Mouse (Mus musculus) frontal cortex, adult (tissue): ENCODE measurements at regions not wholly inside any gene's neighbourhood (a gene's known extent, or its start where the extent isn't known, plus 50 kb on each side); places are given as distances from the start of the nearest gene placed in this dataset.

Source experiments
- ATAC-seq: cut with Nextera tagmentation; 2 replicates; pipeline ENCODE4 v1.9.2; 2017; ENCODE audit warnings: mild to moderate bottlenecking, moderate library complexity, mixed read lengths; ENCODE audit not compliant: low TSS enrichment

DNA sequence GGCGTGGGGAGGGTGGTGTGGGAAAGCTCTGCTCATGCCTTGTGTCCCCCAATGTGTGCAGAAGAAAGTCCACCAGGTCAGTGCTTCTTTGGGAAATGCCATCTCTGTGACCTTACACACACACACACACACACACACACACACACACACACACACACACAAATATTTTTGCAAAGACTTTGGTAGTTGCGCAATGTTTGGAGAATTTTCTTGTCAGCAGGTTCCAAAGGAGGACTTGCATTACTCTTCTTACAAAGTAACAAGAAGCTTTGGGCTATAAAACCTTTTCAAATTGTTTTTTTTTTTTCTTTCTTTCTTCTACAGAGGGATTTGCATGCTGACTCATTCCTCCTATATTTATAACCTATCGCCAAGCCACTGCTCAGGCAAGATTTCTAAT, 59.1 kb upstream of the Npvf start:
- ATAC-seq, result no peak

DNA sequence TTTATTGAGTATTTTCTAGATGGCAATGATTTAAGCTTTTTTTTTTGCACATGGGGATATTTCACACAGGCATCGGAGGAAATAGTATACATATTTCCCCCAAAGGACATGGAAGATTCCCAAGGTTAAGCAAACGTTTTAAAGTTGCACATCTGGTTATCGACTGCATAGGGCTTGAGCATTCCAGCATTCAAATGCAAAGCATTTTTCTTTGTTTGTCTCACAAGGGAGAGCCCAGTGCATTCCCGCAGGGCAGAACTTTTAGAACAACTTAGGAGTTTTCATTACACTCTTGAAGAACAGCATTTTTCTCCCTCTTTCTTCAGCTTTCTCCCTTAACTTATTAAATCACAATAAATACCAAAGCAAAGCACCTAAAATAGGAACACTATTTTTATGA, 64.4 kb upstream of the Npvf start:
- no peak for ATAC-seq

DNA sequence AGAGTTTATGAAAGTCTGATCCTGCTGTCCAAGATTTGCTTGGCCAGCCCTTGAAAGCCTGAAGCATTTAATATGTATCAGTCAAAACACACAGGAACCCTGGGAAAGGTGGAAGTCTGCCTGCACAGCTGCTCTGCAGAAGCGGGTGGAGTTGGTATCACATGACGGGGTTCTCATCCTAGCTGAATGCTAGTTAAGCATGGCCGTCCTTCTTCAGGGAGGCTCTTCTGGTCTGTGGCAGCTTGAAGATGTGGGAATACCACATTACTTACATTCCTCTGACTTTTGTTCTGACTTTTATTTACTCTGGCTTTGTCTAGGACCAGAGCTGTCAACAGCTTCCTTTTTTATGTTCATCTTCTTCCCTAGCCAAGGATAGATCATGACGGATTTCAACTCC, 66.1 kb upstream of the Npvf start:
- ATAC-seq, result no peak

DNA sequence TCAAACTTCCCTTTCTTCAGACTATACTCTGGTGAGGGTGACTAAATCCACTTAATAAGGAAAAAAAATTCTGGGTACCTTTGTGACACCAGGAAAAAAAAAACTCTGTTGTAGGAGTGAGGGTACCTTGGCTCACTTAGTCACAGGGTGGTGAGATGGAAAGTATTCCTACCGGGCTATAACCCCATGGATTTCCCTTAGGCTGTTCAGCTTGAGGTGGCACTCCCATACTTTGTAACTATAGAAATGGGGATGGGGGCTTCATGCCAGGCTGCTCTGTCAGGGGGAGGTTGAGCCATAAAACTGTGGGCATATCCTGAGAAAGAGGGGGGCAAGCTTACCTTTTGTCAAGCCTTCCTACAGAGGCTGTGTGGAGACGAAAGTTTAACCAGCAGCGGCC, 71.4 kb upstream of the Npvf start:
- no peak for ATAC-seq

DNA sequence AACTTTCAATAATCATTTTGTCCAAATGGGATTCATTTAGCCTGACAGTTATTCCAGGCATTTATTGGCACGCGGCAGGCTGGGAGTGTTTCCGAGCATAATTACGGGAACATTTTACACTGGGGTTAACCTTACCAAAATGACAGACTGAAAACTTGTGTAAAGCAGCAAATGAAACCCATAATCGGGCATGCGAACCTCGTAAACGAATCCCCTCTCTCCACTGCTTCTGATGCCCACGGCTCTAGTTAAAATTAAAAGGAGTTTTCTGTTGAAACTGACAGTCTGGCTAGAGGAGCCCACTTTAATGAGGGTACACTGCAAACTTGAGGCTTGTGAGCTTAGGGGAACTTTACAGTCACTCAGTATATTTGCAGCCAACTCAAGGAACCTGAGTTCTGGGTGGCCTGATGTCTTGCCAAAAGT, 71.9 kb upstream of the Npvf start:
- no peak for ATAC-seq

DNA sequence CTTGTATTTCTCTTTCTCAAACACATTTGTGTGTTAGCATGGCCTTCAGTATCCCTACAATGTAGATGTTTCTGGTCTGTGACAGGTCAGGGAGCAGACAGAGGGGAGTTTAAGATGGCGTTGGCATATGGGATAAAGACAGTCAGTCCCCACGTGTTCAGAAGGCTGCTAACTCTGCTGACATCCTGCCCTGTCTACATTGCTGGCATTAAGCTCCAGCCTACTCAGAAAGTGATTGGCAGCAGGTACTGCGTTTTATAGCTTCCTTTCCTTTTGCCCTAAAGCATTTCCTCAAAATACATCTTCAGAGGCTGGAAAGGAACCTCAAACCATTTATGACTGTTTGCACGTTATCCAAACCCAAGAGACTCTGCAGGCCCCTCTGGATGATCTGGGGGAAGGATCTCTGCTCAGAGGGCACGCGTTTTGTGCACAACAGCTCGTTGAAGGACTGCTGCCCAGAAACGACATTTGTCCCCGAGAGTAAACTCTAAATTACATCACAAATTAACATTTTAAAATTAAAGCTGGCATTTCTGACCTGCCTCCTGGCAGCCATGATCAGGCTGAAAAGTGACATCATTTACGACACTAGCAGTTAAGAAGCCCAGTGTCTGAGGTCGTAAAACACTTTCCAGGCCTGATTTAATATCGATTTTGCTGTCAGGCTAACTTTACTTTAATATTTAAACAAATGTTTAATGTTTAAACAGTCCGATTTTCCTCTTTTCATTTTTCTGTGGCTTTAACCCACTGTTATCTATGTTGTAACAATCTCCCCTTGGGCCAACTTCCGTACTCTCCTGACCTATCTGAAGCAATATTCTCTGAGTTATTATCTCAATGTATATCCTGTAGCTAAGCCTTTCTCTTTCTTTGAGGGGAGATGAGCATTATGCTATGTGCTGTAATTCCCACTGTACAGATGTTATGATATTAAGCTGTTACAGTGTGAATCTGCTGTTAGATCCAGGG, 76.8 kb upstream of the Npvf start:
- ATAC-seq, result no peak

DNA sequence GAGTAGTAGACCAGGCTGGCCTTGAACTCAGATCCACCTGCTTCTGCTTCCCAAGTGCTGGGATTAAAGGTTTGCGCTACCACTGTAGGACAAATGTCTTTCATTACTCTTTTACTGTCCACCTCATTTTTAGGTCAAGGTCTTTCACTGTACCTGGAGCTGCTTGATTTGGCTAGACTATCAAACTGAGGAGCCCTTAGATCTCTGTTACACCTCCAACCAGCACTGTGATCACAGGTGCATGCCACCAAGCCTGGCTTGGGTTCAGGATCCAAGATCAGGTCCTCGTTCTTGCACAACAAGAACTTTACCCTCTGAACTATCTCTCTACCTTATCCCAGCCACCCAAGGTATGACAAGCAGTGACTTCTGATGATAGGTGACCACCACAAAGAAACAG, 80.5 kb upstream of the Npvf start:
- no peak for ATAC-seq

DNA sequence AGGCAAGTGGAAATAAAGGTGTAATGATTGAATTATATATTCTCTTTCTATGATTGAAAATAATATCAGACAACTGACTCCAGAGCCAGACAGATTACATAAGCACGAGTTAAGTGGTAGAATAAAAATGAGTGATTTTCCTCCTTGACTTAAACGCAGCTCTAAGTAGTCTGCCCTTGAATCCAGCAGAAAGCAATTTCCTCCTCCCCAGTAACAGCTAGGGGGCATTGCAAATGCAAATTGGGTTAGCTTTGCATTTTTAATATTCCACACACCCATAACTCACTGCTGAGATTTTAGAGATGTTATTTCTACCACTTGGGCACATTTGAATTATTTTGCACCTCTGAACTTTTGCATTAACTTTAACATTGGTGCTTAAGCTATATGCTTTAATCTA, 81.6 kb upstream of the Npvf start:
- ATAC-seq, result no peak

DNA sequence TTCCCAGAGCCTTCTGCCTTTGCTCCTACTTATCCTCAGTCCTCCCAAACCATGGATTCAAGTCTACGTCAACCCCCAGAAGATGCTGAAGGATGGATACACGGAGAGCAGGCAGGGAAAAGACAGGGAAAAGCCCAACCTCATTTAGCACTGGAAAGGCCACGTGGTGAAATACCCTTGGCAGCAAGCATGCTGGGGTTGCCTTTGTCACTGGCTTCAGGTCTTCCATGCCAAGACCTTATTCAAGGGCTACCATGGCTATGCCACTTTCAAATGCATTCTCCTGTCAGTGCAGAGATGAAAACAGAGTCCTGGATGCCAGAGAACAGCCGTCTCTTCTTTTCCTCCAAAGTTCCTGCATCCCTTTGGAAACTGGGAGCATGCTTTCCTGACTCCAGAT, 87.8 kb upstream of the Npvf start:
- ATAC-seq, result no peak

DNA sequence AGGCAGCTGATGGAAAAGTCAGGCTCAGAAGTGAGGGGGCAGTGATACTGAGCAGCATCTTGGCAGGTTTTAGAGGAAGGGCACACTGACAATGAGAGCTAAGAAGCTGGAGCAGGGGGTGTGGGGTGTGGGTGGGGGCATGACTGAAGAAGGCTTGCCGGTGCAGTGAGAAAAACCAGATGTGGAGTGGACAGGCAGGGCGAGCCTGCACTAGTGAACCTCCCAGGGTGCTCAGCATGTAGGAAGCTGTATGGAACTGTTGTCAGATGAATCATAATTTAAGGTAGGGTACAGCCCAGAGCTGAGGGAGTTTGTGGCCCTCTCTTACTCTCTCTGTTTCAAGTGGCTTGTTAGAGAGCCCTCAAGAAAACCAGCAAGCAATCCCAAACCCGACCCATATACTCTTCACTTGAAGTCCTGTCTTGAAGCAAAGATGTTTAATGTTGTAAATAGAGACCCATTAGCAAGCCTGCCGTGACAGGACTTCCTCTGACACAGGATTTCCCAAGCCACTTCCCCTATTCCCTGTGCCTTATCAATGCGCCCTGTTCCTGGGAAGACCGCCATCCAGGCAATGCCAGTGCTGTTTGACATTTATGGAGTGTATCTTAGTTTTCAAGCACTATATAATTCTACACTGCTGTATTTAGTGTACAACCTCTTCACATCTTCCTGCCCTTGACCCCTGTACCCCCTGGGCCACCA, 90.4 kb upstream of the Npvf start:
- no peak for ATAC-seq

DNA sequence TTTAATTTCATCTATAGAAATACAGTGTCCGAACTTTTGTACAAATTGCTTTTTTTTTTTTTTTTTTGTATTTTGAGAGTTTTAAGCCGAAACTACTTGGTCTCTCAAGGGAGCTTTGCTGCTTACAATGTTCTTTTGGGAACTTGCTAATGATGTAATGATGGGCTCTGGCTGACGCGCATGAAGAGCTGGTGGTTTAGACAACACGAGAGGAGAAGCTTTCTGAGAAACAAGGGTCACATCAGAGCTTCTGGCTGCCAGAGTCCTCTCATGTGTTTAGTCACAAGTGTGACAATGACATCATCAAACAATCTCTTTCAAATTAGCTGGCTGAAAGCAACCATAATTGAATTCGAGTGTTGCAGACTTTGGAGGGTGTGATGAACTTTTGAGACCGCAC, 98.9 kb upstream of the Npvf start:
- no peak for ATAC-seq

DNA sequence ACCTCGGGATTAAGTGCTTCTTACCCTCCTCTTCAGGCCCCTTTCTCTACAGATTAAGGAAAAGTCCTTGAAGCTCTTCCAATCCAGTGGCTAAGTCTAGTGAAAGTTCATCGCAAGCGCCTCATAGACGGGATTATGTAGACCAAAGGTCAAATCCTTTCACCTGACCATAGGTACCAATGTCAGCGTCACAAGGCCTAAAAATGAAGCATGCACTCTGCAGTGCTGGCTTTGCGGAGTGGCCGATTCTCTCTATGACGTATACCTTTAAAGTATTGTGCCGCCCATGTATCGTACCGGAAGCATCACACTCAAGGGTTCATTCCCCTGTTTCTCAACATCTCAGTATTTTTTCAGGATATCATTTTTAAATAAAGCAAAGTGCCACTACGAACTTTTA, 100.5 kb upstream of the Npvf start:
- ATAC-seq, result no peak

DNA sequence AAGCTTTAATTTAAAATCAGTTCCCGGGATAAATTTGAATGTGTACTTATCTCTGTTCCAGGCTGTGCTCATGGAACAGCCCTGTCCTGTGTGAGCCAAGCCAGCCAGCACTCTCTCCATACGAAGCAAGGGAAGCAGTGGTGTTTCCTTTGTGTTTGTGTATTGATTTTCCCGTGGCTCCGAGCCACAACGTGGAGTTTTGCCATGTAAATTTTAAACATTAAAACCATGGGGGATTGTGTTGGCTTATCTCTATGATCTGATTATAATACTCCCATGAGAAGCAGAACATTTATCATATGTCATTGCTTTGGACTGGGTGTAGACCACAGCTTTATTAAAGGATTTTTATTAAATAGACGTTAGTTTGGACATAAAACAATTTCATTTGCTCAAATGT, 106.1 kb upstream of the Npvf start:
- no peak for ATAC-seq

DNA sequence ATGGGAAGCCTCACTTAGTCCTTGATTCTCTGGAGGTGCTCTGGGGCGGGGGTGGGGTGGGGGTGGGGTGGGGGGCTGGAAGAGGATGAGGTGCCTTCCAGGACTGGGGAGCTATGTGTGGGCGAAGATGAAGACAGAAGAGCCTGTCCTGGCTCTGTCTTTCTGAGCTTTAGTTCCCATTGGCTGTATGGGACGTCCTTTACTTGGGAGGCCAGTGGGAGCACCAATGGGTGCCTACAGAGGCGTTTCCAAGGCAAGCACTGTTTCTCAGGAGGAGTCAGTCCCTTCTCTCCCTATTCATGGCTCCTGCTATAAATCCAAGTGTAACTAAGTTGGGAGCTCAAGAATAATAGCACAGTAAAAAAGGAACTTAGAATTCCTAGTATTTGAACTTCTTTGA, 108.9 kb upstream of the Npvf start:
- ATAC-seq, result no peak

DNA sequence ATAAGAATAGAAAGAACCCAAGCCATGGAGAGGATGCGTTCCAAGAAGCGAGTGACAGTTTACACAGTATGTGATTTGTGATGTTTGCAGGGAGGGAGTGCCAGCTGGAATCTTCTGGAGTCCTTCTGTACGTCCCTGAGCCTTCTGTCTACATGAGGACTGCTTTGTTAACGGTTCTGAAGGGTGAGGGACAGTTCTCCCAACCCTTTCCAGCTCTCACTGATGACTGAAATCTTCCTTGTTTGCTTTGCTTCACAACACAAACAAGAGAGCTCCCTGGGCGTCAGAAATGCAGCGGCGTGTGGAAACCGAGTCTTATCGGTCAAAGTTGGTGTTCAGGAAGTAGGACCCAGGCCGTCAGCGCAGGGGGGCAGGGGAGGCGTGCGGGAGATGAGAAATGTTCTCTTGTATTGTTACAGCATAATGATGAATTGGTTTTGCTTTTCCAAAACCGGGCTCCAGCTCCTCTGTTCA, 112.2 kb upstream of the Npvf start:
- ATAC-seq, result no peak

DNA sequence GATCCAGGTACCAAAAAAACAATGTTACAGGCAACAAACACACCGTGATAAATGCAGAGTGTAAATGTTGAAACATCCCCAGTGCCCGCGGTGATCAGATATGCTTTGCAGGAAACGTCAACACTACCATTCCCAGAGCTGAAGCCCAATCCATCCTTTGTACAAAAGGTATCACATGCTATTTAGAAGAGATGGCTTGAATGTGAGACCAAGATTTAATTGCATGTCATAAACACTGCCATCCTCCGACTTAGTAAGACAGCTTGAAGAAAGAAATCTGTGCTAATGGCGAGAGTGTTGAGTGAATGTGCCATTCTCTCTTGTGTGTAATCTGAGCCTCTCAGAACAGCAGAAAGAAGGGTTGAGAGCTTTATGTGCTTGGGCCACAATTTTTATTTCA, 112.9 kb upstream of the Npvf start:
- ATAC-seq, result no peak

DNA sequence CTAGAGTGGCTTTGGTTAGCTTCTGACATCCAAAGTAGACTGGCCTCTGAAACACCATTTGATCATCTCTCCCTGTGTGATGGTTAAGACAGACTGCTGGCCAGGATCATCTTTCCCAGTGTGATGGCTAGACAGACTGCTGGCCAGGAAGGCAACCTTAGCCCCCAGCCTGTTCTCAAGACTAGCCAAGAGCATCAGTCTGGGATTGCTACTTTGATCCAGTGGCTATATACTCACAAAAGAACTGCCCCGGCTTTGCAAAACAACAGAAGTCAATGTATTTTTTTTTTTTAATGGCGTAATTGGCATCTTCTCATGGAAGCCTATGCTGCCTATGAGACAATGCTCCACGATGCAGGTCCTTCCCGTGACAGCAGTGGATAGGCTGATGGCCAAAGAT, 113.6 kb upstream of the Npvf start:
- ATAC-seq, result no peak

DNA sequence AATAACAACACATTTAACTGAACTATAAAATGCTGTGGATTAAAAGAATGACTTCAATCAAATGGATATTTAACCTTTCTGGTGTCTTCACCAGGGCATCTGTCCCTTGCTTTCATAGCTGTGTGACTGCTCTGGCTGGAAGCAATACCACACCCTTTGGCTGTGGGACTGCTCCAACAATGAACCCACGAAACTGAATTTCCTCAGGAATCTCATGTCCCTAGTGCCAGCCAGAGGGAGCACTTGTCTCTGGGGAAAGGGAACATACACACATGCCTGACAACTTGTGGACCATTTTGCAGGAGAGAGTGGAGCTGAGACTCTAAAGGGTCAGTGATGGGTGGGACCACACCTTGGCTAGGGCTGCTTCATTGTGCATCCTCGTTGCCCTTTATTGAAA, 114.9 kb upstream of the Npvf start:
- no peak for ATAC-seq

DNA sequence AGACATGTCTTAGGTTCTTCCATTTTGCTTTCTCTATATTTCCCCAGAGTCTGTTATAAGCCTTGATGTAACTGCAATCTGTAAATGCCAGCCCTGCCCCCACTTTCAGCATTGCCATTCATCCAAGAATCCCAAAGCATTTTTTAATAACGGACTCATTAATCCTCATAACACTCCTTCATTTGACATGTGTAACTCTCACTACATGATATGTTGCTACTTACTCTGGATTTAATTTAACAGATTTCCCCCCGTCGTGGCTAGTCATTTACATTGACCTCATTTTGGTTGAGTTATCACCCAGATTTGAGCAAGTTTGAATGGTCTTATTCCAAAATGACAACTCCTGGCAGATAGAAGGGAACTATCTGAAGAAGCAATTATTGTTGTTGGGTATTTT, 116.2 kb upstream of the Npvf start:
- ATAC-seq, result no peak

DNA sequence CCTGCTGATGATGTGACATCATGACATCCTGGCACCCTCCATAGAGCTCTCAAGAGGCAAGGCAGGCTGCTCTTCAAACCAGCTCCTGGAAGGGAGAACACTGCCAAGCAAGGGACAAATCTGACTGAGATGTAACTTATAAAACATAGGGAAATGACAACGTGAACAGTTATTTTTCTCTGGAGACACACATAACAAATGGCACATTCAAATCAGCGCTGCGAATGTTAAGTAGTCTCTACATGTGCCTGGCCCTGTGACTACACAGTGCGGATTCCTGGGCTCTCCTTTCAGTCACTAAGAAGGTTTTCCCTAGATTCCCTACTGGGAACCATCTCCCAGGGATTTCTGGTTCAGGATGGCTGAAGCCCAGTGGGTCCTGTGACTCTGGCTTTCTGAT, 121.4 kb upstream of the Npvf start:
- ATAC-seq, result no peak

DNA sequence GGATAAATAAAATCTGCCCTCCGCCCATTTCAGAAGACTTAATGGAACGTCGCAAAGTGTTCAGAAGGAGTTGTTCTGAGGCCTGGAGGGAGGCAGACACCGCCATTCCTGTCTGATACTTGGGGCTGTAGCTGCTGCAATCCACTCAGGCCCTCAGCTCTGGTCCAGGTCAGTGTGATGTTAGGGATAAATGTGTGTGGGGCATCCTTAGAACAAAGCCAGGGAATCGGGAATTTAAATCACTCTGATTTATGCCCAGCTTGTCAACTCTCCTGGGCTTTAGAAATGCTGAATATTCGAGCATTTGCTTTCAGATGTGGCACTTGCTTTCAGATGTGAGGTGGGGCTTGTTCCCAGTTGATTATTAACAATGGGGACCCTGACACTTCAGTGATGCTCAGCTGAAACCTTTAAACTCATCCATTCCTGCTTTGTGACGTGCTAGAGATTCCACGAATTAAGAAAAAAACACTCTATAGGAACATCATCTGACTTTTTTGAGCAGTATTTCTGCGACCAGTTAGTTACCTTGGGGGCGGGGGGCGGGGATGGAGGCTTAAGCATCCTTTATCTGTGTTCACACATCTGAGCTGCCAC, 122.1 kb upstream of the Npvf start:
- ATAC-seq, result 0 out of 2 replicates have a peak, but pooled peaks have one; percentile 5

DNA sequence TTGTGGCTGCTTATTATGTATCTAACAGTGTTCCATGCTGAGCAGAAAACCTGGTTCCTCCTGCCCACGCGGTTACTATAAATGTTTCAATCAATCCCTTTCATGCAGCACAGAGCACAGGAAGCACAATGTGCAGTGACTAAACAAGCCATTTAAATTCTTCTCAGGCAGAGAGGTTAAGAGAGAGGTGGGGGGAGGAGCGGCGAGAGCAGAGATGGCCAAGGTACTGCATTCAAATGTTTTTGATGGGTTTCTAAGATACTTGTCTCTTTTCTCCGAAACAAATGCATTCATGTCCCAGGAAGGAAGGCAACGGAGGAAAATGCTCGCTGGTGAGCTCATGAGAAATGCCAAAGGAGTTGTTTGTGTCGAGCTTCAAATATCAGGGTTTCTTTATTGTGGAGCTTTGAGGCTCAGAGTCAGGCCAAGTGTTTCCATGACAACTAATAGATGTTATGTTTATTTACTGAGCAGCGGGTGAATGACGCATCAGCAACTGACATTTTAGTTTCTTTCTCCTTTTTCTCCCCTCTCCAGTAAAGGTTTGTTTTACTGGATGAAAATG, 122.8 kb upstream of the Npvf start:
- ATAC-seq, result peak; percentile 89
